Mouse (Mus musculus): ENCODE data around the gene E2f2.

DNA sequence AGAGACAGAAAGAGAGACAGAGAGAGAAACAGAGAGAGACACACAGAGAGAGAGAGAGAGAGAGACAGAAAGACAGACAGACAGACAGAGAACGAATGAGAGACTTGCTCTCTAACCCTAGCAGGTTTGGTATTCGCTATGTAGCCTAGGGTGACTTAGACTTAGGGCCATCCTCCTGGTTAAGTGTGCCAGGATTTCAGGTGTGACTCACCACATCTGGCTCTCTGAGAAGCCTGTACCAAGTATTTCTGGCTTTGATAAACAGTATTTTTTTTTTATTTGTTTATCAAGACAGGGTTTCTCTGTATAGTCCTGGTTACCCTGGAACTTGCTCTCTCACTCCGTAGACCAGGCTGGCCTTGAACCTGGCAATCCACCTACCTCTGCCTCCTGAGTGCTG lies 4.5 kb upstream of the E2f2 start:
- TF ChIP-seq CTCF (IDR thresholded peaks at IDR 0.05; ENCODE audit: borderline replicate concordance, insufficient read depth, low read depth, low read length) = no peak
- no peak for TF ChIP-seq POLR2A (IDR thresholded peaks at IDR 0.05; ENCODE audit: borderline replicate concordance, insufficient read depth, low read length)

Data from cerebellum, adult 2 months (tissue).